Mouse (Mus musculus) heart, postnatal 0 days (tissue): ENCODE measurements at regions not wholly inside any gene's neighbourhood (a gene's known extent, or its start where the extent isn't known, plus 50 kb on each side); places are given as distances from the start of the nearest gene placed in this dataset.

ENCODE experiments used
- ATAC-seq: fragments of 200-750 bp; cut with Nextera tagmentation; 2 replicates; pipeline ENCODE4 v1.8.0; 2017; ENCODE audit warnings: low read depth, moderate number of reproducible peaks, moderate library complexity; ENCODE audit not compliant: insufficient read depth
- DNase-seq: peaks from one replicate; pipeline ENCODE4 v3.0.0-alpha.2; 2016; ENCODE audit warnings: low spot score
- H3K27ac ChIP-seq: fragments of 300-500 bp; sonication (generic); 2 replicates; pipeline ENCODE4 v1.5.1; 2014; ENCODE audit warnings: low read depth, mild to moderate bottlenecking
- H3K27me3 ChIP-seq: fragments of 300-500 bp; sonication (generic); 2 replicates; pipeline ENCODE4 v1.6.1; 2014; ENCODE audit warnings: low read length, mixed read lengths; ENCODE audit not compliant: control insufficient read depth, insufficient read depth
- H3K36me3 ChIP-seq: fragments of 300-500 bp; sonication (generic); replicated peaks from 2 replicates; pipeline ENCODE4 v1.6.1; 2014; ENCODE audit warnings: low read length, mixed read lengths; ENCODE audit not compliant: control insufficient read depth, insufficient read depth
- H3K4me1 ChIP-seq: fragments of 300-500 bp; sonication (generic); 2 replicates; pipeline ENCODE4 v1.6.1; 2014; ENCODE audit warnings: antibody characterized with exemption; ENCODE audit not compliant: control insufficient read depth, insufficient read depth
- H3K4me2 ChIP-seq: fragments of 300-500 bp; sonication (generic); 2 replicates; pipeline ENCODE4 v1.6.1; 2014; ENCODE audit warnings: low read depth, mild to moderate bottlenecking, low read length, moderate library complexity
- H3K4me3 ChIP-seq: fragments of 300-500 bp; sonication (generic); 2 replicates; pipeline ENCODE4 v1.5.1; 2014; ENCODE audit warnings: low read depth, low read length
- H3K9ac ChIP-seq: fragments of 300-500 bp; sonication (generic); replicated peaks from 2 replicates; pipeline ENCODE4 v1.6.1; 2014; ENCODE audit warnings: low read depth, low read length, mixed read lengths
- H3K9me3 ChIP-seq: fragments of 300-500 bp; sonication (generic); replicated peaks from 2 replicates; pipeline ENCODE4 v1.6.1; 2016; ENCODE audit warnings: low read length; ENCODE audit not compliant: control insufficient read depth
- CTCF ChIP-seq: IDR thresholded peaks from 2 replicates; pipeline ENCODE4 v1.5.1; 2016; ENCODE audit warnings: antibody characterized with exemption, control low read depth, low read depth
- EP300 ChIP-seq: IDR thresholded peaks from 2 replicates; pipeline ENCODE4 v1.6.1; 2016; ENCODE audit warnings: antibody characterized with exemption, low read depth
- WGBS: fragments of 180-500 bp; shearing (Covaris S2); extraction: QIAGEN DNeasy Blood & Tissue Kit; methylation state at CpG from one replicate; pipeline ENCODE4 v1.1.7; 2014; 5-methylcytosine and 5-hydroxymethylcytosine counted together

DNA sequence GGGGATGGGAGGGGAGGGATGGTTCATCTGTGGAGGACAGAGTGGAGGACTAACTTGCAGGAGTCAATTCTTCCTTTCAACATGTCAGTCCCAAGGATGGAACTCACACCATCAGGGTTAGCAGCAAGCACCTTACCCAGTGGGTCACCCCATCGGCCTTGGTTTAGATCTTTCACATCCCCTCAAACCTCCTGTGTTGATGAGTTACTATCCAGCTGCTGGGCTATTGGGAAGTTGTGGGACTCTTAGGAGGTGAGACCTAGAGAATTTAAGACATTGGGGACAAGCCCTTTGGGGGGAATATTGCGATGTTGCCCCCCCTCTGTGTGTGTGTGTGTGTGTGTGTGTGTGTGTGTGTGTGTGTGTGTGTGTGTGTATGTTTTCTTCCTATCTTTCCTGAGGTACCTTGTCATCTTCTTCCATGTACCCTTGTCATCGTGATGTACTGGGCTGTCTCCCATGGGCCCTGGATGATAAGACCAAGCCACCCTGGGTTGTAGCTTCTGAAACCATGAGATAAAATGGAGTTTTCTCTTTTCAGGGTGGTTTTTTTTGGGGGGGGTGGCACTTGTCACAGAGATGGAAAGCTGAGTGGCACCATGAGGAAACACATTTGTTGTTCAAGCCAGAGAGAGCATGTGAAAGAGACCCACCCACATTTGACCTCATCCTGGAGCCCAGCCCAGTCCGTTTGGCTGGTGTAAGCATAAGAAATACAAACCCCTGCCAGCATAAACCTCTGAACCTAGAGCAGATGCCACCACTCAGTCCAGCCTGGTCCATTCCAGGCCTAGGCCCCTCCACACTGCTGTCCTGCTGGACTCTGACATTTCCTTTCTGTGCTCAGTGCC is 98.3 kb upstream of the Bod1 start:
- 73% methylated on average over 4 of the region's 4 CpGs for WGBS
- Histone ChIP-seq H3K36me3 (no peaks in the 10 kb centered on the region), H3K27me3 (no peaks in the 10 kb centered on the region), H3K4me1 (peaks cover 13% of the 10 kb centered on the region; the same call in 1 of the 2 replicates), H3K9me3 (no peaks in the 10 kb centered on the region), H3K9ac (no peak overlapping the region), H3K27ac (peak overlapping the region; percentile 46), H3K4me3 (no peak overlapping the region), H3K4me2 (no peak overlapping the region)
- DNase-seq (peak; percentile 53), ATAC-seq (peak; percentile 71)
- TF ChIP-seq EP300 (no peak), CTCF (no peak)

DNA sequence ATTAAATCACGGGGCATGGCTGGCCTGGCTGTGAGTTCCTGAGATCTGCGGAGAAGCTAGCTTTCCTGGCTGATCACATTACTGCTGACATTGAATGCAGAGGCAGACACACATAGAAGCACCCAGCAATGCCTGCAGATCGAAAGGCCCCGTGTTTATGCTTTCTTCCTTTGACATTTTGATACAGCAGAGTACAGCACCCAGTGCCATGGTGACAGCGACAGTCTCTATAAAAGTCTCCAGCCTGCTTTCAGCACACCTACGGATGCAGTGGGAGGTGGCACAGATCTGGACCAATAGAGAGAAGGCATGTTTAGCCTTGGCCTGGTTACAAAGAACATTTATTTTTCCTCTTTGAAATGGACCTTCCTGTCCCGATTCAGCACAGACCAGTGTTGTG is 99.2 kb upstream of the Bod1 start:
- 59% methylated on average over 7 of the region's 7 CpGs for WGBS
- Histone ChIP-seq H3K4me3 (no peak overlapping the region), H3K9ac (no peak overlapping the region), H3K36me3 (no peaks in the 10 kb centered on the region), H3K9me3 (no peaks in the 10 kb centered on the region), H3K27me3 (no peaks in the 10 kb centered on the region), H3K4me2 (no peak overlapping the region), H3K27ac (peak overlapping the region; percentile 46), H3K4me1 (peaks cover 13% of the 10 kb centered on the region; the same call in 1 of the 2 replicates)
- TF ChIP-seq CTCF (no peak), EP300 (no peak)
- DNase-seq (no peak), ATAC-seq (0 out of 2 replicates have a peak, but pooled peaks have one; percentile 36)

DNA sequence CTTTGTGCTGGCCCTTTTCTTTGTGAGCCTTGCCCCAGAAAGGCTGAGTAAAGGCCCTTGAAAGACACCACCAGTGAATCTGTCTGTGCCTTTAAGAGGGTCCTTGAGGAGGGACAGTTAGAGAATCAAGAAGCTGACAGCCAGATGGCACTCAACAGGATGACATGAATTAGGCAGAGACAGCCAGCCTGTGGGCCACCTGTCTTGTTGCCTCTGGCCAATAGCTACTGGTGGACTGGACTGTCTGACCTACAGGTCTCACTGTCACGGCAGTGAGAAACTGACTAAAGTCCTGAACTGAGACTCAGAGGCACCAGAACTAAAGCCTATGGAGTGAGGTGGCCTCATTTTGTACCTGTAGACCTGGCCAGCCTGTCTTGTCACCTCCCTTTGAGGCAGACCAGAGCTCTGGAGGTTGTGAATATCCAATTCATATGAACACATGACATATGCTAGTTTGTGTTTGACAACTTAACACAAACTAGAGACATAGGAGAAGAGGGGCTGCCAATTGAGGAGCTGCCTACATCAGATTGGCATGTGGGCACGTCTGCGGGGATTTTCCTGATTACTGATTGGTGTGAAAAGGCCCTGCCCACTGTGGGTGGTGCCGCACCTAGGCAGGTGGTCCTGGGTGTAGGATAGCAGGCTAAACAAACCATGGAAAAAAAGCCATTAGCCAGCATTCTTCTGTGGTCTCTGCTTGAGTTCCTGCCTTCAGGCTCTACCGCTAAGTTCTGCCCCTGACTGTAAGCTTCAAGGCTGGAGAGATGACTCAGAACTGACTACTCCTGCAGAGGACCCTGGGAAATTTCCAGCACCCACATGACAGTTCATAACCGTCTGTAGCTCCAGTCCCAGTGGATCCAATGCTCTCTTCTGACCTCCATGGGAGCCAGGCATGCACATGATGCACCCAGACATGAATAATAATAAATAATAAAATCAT is 100.1 kb upstream of the Bod1 start:
- Histone ChIP-seq H3K4me1 (peaks cover 13% of the 10 kb centered on the region; the same call in 1 of the 2 replicates), H3K9ac (no peak overlapping the region), H3K4me2 (no peak overlapping the region), H3K4me3 (no peak overlapping the region), H3K27ac (no peak overlapping the region), H3K9me3 (no peaks in the 10 kb centered on the region), H3K36me3 (no peaks in the 10 kb centered on the region), H3K27me3 (no peaks in the 10 kb centered on the region)
- DNase-seq (no peak), ATAC-seq (no peak)
- 88% methylated on average over 6 of the region's 6 CpGs for WGBS
- TF ChIP-seq CTCF, result no peak
- TF ChIP-seq EP300, result no peak

DNA sequence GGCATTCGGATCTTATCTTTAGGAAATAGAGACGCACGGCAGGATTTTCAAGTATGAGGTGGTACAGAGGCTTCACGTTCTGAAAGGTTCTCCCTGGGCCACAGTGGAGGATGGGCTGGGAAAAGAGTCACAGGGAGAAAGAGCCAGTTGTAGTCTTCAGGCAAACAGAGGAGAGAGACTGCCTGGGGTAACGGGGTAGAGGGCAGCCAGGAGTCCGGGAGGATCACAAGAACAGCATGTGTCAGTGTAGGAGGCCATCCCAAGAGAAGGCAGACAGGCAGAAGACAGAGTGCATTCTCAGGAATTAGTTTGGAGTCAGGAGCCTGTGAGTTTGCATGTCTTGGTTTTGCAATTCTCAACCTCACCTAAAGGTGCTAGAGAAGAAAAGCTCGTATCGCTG is 94.5 kb upstream of the Cpeb4 start:
- Histone ChIP-seq H3K27me3 (no peaks in the 10 kb centered on the region), H3K4me3 (no peak overlapping the region), H3K4me1 (no peaks in the 10 kb centered on the region; the same call in 1 of the 2 replicates), H3K36me3 (no peaks in the 10 kb centered on the region), H3K27ac (no peak overlapping the region), H3K9ac (no peak overlapping the region), H3K9me3 (no peaks in the 10 kb centered on the region; the same call in 1 of the 2 replicates), H3K4me2 (no peak overlapping the region)
- ATAC-seq (no peak), DNase-seq (no peak)
- 40% methylated on average over 8 of the region's 8 CpGs for WGBS
- no peak for TF ChIP-seq CTCF
- TF ChIP-seq EP300, result no peak

DNA sequence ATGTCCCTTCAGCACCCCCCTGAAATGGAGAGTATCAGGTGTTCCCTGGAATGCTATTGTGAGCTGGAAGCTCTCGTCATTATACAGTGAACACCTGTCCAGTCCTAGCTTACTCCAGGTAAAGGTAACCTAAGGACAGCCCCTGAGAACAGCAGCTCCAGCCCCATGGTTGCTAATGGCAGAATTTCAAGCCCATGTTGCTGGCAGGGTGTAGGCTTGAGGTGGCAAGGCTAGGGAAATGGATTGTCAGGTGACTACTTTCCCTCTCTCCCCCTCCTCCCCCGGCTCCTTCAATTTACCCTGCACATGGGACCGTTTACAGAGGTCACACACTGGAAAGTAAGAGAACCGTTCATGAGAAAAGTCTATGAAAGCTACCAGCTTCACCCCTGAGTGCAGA is 93.2 kb upstream of the Cpeb4 start:
- no peaks in the 10 kb centered on the region; the same call in 1 of the 2 replicates for H3K4me1 ChIP-seq
- ATAC-seq (no peak), DNase-seq (no peak)
- H3K36me3 ChIP-seq, result no peaks in the 10 kb centered on the region
- TF ChIP-seq EP300 (no peak), CTCF (no peak)
- H3K27me3 ChIP-seq, result no peaks in the 10 kb centered on the region
- H3K27ac ChIP-seq, result no peak overlapping the region
- 71% methylated on average over 4 of the region's 4 CpGs for WGBS
- H3K4me2 ChIP-seq, result no peak overlapping the region
- no peak overlapping the region for H3K4me3 ChIP-seq
- no peak overlapping the region for H3K9ac ChIP-seq
- peaks cover 5% of the 10 kb centered on the region; the same call in 1 of the 2 replicates for H3K9me3 ChIP-seq
